Mouse (Mus musculus): ENCODE results near the gene Actl7a.

DNA sequence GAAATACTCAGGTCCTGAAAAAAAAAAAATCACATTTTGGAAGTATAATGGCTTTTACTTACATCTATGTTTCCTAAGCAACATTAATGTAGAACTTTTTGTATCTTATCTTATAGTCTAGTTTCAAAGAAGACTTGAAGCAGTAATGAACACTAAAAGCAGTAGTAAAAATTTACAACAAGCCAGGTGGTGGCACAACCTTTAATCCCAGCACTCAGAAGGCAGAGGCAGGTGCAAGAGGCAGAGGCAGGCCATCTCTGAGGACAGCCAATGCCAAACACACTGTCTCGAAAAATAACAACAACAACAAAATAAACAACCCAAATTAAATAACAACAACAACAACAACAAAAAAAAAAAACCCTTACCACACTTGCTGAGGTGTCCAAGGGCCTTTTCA is 27.9 kb downstream of the Actl7a start:
- no peak for TF ChIP-seq CTCF (IDR thresholded peaks at IDR 0.05; ENCODE audit: low read depth, low read length)
- no peak for TF ChIP-seq POLR2A (IDR thresholded peaks at IDR 0.05; ENCODE audit: extremely low read depth, insufficient read depth, low read length)

Measured in liver, adult 2 months (tissue).